Mouse (Mus musculus) brain, embryonic 14.5 days (tissue): ENCODE data around the gene 4930432M17Rik.

ENCODE experiments used
- CTCF ChIP-seq: fragments of 200-500 bp; IDR thresholded peaks from 2 replicates; pipeline ENCODE4 v1.5.1; 2012; ENCODE audit warnings: inconsistent platforms, mild to moderate bottlenecking, moderate library complexity, borderline replicate concordance; ENCODE audit not compliant: insufficient read depth, insufficient read length; ENCODE audit errors: extremely low read depth
- POLR2A ChIP-seq: fragments of 200-500 bp; IDR thresholded peaks from 2 replicates; pipeline ENCODE4 v1.6.1; 2012; ENCODE audit warnings: mild to moderate bottlenecking, inconsistent platforms, borderline replicate concordance; ENCODE audit not compliant: poor library complexity, insufficient read depth, insufficient read length, severe bottlenecking; ENCODE audit errors: extremely low read depth

DNA sequence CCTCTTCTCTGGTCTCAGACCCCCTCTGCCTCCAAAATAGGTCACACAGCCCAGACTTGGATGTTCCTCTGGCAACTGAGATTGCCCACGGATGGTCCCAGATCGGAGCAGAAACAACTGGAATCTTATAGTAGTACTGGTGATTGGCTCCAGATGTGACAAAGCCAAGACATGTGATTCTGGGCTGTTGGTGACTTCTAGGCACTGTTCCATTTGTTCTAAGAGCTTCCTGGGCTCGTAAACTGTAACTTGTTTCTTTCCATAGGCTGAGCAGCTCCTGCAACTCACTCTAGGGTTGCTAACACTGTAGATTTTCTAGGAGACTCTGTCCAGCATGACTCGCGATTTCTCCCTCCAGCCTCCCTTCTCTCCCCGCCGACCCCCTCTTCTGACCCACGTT, 48.1 kb downstream of the 4930432M17Rik start:
- TF ChIP-seq CTCF: no peak
- no peak for TF ChIP-seq POLR2A
